Mouse (Mus musculus) regulatory T cell (primary cell): ENCODE results near the gene Srp54a.
"Not testable (repeated sequence)": the region's sequence is repeated elsewhere in the genome, so short reads cannot be mapped to it uniquely, and the experiment has no call there.

Experiments
- in situ Hi-C: fragments of 300-600 bp; cut with MboI, MseI; formaldehyde crosslinking; loops from one replicate; pipeline ENCODE4 v1.15.1; 2025; ENCODE audit warnings: high pct_unique_total_duplicates

Srp54a gene

DNA sequence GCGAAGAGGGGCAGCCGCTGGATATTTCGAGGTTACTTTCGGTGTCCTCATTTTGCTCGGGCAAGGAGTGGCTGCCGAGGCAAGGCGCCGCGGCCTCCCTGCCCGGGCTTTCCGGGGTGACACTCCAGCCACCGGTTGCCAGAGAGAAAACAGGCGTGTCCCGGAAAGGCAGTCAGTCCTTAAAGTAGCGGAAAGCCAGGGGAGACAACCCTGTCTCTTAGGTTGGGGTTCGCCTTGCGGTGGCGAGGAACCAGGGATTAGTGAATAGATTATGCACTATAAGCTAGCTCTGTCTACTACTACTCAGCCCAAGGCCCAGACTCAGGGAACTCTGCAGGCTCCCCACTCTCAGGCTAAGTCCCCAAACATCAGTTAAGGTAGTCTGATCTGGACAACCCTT, 44.7 kb downstream of the Srp54a start:
- in situ Hi-C loops, result not testable (repeated sequence)

DNA sequence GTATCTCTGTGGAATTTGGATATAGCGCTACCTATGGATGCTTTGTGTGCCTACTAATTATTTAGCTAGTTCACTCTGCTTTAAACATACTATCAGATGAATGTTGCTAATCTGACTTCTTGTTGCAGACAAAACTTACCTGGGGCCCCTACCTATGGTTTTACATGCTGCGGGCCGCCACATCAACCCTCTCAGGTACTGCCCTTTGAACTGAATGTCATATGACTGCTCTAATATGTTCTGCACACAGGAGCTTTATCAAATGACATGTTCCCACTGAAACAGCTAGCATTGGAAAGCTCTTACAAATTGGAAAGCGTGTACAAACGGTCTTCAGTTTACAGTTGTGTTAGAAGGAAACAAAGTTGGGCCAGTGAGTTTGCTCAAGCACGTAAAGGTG, 55.5 kb downstream of the Srp54a start:
- in situ Hi-C loops, result loop anchor here (5.0 kb wide), 1 partner anchor 142 kb away; no protein-coding TSS in a partner anchor

GRCm38 (mm10) chr12:55137859-55138258, 57.8 kb downstream of the Srp54a start:
- in situ Hi-C loops, result loop anchor here (5.0 kb wide), 1 partner anchor 139 kb away; no protein-coding TSS in a partner anchor

DNA sequence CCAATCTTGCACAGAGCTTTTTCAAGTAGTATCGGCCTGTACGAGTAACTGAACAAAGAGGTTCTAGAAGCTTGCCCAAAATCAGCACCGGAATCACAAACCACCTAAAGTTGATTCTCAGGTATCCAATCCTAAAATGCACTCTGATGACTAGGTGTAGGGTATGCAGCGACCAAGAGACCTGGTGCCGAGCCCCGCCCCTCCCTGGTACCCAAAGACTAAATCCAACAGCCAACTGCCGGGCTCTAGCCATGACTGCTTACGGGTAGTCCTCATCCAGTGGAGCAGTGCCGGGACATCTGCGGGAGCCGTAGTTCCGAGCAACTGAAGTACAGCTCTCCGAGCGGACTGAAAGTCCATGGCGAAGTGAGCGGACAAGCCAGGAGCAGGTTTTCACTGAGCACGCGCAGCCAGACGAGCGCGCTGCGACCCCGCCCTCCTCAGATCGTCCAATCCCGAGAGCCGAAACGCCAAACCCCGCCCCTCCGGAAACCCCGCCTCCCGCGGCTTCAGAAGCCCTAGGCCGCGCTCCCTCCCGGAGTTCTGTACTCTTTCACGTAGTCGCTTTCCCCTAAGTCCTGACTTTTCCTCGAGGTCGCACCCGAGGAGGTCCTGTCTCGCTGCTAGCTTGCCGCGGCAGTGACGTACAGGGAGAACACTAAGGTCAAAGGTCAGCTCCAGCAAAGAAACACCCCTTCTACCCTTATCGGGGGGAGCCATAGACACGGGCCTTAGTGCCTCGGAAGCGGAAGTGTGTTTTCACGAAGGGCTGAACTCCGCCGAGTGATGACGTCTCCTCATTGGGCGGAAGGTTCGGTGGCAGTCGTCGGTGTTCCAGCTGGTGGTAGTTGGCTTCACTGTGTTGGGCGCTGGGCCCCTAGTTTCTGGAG, 74.7 kb downstream of the Srp54a start, which contains the start of gene Srp54b:
Gene Srp54b, plus strand, starts transcription at position 546 of the 890 bp plus-strand sequence.
- in situ Hi-C loops, result loop anchor here (5.0 kb wide), 1 partner anchor 77 kb away; the partner anchor contains the start of gene Srp54c

DNA sequence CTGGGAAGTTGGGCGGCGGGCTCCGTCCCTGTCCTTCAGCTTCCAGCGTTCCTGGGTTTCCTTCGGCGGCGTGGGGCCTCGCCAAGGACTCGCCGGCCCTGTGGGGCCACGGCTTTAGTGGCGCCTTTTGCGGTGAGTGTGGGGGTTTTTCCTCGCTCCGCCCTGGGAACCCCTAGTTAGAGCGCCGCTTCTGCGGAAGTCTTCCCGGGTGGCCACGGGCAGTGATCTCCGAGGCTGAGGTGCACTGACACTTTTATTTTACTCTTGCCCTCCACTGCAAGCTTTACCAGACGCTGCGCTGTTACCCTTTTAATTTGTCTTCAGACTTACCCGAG, 75.4 kb downstream of the Srp54a start:
- in situ Hi-C loops, result loop anchor here (5.0 kb wide), 1 partner anchor 77 kb away; the partner anchor contains the start of gene Srp54c
